Mouse (Mus musculus): ENCODE measurements around the gene Paox. TPM values are rescaled to one million over a fixed set of nuclear protein-coding genes. Genes with fewer than 3 reads are reported as not detected.

The Paox gene
- polyA plus RNA-seq (2015; fragmentation: Nextera tagmentation; extraction: Ambion mirVana) = 10.5 and 10.9 TPM in 2 replicates

GRCm38 (mm10) chr7:140115583-140116328, at the start of gene Paox:
Gene Paox (plus strand): TSS chr7:140115799.
- peak within 1 kb of the TSS; percentile 69 for H3K4me3 ChIP-seq (replicated peaks)
- 1% methylated on average over 23 of the region's 23 CpGs for WGBS (ENCODE audit: insufficient replicate concordance)
- ATAC-seq (ENCODE audit: low read depth) (peak; percentile 69), DNase-seq (peak; percentile 53)
- H3K4me2 ChIP-seq = peak within 1 kb of the TSS; percentile 94
- no peaks in the 10 kb centered on the region for H3K9me3 ChIP-seq (replicated peaks)
- H3K9ac ChIP-seq = peak within 1 kb of the TSS; percentile 75
- peak within 1 kb of the TSS; percentile 86 for H3K27ac ChIP-seq
- no peaks in the 10 kb centered on the region for H3K27me3 ChIP-seq
- peaks cover 23% of the 10 kb centered on the region for H3K4me1 ChIP-seq (replicated peaks)
- H3K36me3 ChIP-seq = peaks cover 22% of the 10 kb centered on the region

GRCm38 (mm10) chr7:140067397-140067796, 48.2 kb upstream of the Paox start:
- DNase-seq = no peak
- Histone ChIP-seq H3K27ac (no peak overlapping the region), H3K9ac (no peak overlapping the region), H3K36me3 (no peaks in the 10 kb centered on the region), H3K4me2 (no peak overlapping the region), H3K4me1 (replicated peaks) (no peaks in the 10 kb centered on the region), H3K4me3 (replicated peaks) (no peak overlapping the region), H3K27me3 (peaks cover 53% of the 10 kb centered on the region), H3K9me3 (replicated peaks) (no peaks in the 10 kb centered on the region)
- 41% methylated on average over 6 of the region's 6 CpGs for WGBS (ENCODE audit: insufficient replicate concordance)
- no peak for ATAC-seq (ENCODE audit: low read depth)

- H3K9me3 ChIP-seq (replicated peaks) = no peaks in the 10 kb centered on the region
- no peak for DNase-seq
- H3K27ac ChIP-seq = no peak overlapping the region
- 0 out of 2 replicates have a peak overlapping the region, but pooled peaks have one; percentile 6 for H3K9ac ChIP-seq
- peak overlapping the region; percentile 55 for H3K4me2 ChIP-seq
- peak overlapping the region; percentile 28 for H3K4me3 ChIP-seq (replicated peaks)
- no peaks in the 10 kb centered on the region for H3K36me3 ChIP-seq
- ATAC-seq (ENCODE audit: low read depth) = peak; percentile 43
- H3K27me3 ChIP-seq = peaks cover 36% of the 10 kb centered on the region
- no peaks in the 10 kb centered on the region for H3K4me1 ChIP-seq (replicated peaks)
- 26% methylated on average over 39 of the region's 39 CpGs for WGBS (ENCODE audit: insufficient replicate concordance)
These were observed 45.4 kb upstream of the Paox start for GRCm38 (mm10) chr7:140070042-140070711.

- WGBS (ENCODE audit: insufficient replicate concordance) = 54% methylated on average over 6 of the region's 6 CpGs
- no peak overlapping the region for H3K27ac ChIP-seq
- DNase-seq (no peak), ATAC-seq (ENCODE audit: low read depth) (no peak)
- H3K4me3 ChIP-seq (replicated peaks) = no peak overlapping the region
- no peaks in the 10 kb centered on the region for H3K4me1 ChIP-seq (replicated peaks)
- H3K9me3 ChIP-seq (replicated peaks) = no peaks in the 10 kb centered on the region
- no peaks in the 10 kb centered on the region for H3K36me3 ChIP-seq
- H3K4me2 ChIP-seq = no peak overlapping the region
- no peak overlapping the region for H3K9ac ChIP-seq
- peaks cover 45% of the 10 kb centered on the region for H3K27me3 ChIP-seq
These were observed 37.9 kb upstream of the Paox start for GRCm38 (mm10) chr7:140077698-140078097.

GRCm38 (mm10) chr7:140078711-140079110, 36.9 kb upstream of the Paox start:
- Histone ChIP-seq H3K9ac (no peak overlapping the region), H3K36me3 (no peaks in the 10 kb centered on the region), H3K27ac (no peak overlapping the region), H3K9me3 (replicated peaks) (no peaks in the 10 kb centered on the region), H3K4me2 (no peak overlapping the region), H3K4me3 (replicated peaks) (no peak overlapping the region), H3K4me1 (replicated peaks) (no peaks in the 10 kb centered on the region), H3K27me3 (peaks cover 49% of the 10 kb centered on the region)
- peak; percentile 35 for DNase-seq
- no peak for ATAC-seq (ENCODE audit: low read depth)
- 5% methylated on average over 5 of the region's 5 CpGs for WGBS (ENCODE audit: insufficient replicate concordance)

- Histone ChIP-seq H3K4me3 (replicated peaks) (no peak overlapping the region), H3K27me3 (peaks cover 45% of the 10 kb centered on the region), H3K4me1 (replicated peaks) (no peaks in the 10 kb centered on the region), H3K9ac (no peak overlapping the region), H3K9me3 (replicated peaks) (no peaks in the 10 kb centered on the region), H3K27ac (no peak overlapping the region), H3K36me3 (no peaks in the 10 kb centered on the region), H3K4me2 (no peak overlapping the region)
- WGBS (ENCODE audit: insufficient replicate concordance) = 8% methylated on average over 24 of the region's 24 CpGs
- ATAC-seq (ENCODE audit: low read depth) (no peak), DNase-seq (no peak)
These were observed 35.0 kb upstream of the Paox start for GRCm38 (mm10) chr7:140080503-140081156.

GRCm38 (mm10) chr7:140081408-140082241, 34.0 kb upstream of the Paox start:
- Histone ChIP-seq H3K9ac (no peak overlapping the region), H3K36me3 (no peaks in the 10 kb centered on the region), H3K4me3 (replicated peaks) (no peak overlapping the region), H3K9me3 (replicated peaks) (no peaks in the 10 kb centered on the region), H3K27ac (no peak overlapping the region), H3K27me3 (peaks cover 45% of the 10 kb centered on the region), H3K4me2 (no peak overlapping the region), H3K4me1 (replicated peaks) (no peaks in the 10 kb centered on the region)
- 28% methylated on average over 20 of the region's 20 CpGs for WGBS (ENCODE audit: insufficient replicate concordance)
- ATAC-seq (ENCODE audit: low read depth) (no peak), DNase-seq (no peak)

- no peaks in the 10 kb centered on the region for H3K9me3 ChIP-seq (replicated peaks)
- ATAC-seq (ENCODE audit: low read depth) (0 out of 2 replicates have a peak, but pooled peaks have one; percentile 20), DNase-seq (no peak)
- no peak within 1 kb of the TSS for H3K4me3 ChIP-seq (replicated peaks)
- no peaks in the 10 kb centered on the region for H3K4me1 ChIP-seq (replicated peaks)
- H3K4me2 ChIP-seq = no peak within 1 kb of the TSS
- H3K36me3 ChIP-seq = no peaks in the 10 kb centered on the region
- peaks cover 45% of the 10 kb centered on the region for H3K27me3 ChIP-seq
- WGBS (ENCODE audit: insufficient replicate concordance) = 11% methylated on average over 18 of the region's 18 CpGs
- H3K27ac ChIP-seq = no peak within 1 kb of the TSS
- H3K9ac ChIP-seq = no peak within 1 kb of the TSS
These were observed 33.3 kb upstream of the Paox start, which contains the start of gene Caly for GRCm38 (mm10) chr7:140082242-140082678. Gene Caly (minus strand): TSS chr7:140082548.

- Histone ChIP-seq H3K9ac (no peak overlapping the region), H3K27me3 (no peaks in the 10 kb centered on the region), H3K4me2 (no peak overlapping the region), H3K27ac (no peak overlapping the region), H3K9me3 (replicated peaks) (no peaks in the 10 kb centered on the region), H3K4me3 (replicated peaks) (no peak overlapping the region), H3K36me3 (no peaks in the 10 kb centered on the region), H3K4me1 (replicated peaks) (no peaks in the 10 kb centered on the region; the same call in 1 of the 2 replicates)
- no peak for ATAC-seq (ENCODE audit: low read depth)
- no peak for DNase-seq
- 73% methylated on average over 10 of the region's 10 CpGs for WGBS (ENCODE audit: insufficient replicate concordance)
These were observed 25.0 kb upstream of the Paox start for GRCm38 (mm10) chr7:140090601-140091000.

GRCm38 (mm10) chr7:140092924-140093528, 22.6 kb upstream of the Paox start, which contains the start of gene Prap1:
Gene Prap1 (plus strand): TSS chr7:140093395.
- Histone ChIP-seq H3K27me3 (no peaks in the 10 kb centered on the region), H3K4me3 (replicated peaks) (no peak within 1 kb of the TSS), H3K9ac (no peak within 1 kb of the TSS), H3K4me1 (replicated peaks) (no peaks in the 10 kb centered on the region; the same call in 1 of the 2 replicates), H3K9me3 (replicated peaks) (no peaks in the 10 kb centered on the region), H3K27ac (no peak within 1 kb of the TSS), H3K36me3 (no peaks in the 10 kb centered on the region), H3K4me2 (no peak within 1 kb of the TSS)
- ATAC-seq (ENCODE audit: low read depth) (no peak), DNase-seq (no peak)
- WGBS (ENCODE audit: insufficient replicate concordance) = 41% methylated on average over 5 of the region's 5 CpGs
